31 mouse cellular contexts compared by ENCODE assay signal in genomic region chr13:19204669-19205068, GRCm38 (mm10).
"Had no signal": no experiment of that assay in that cellular context is flagged by ENCODE, and none has a peak within 500 bp of the region (broad histone marks: within the 10 kb centered on the region; RNA-seq: fewer than 3 reads in every experiment).

No protein-coding gene starts in this region.

- H3K4me3 ChIP-seq: limb, embryonic 10.5 days; limb, embryonic 12.5 days; limb, embryonic 13.5 days; limb, embryonic 15.5 days; liver, embryonic 12.5 days; liver, embryonic 13.5 days; liver, embryonic 15.5 days; lung, embryonic 15.5 days; megakaryocyte, embryonic 14.5 days; midbrain, embryonic 10.5 days; midbrain, embryonic 12.5 days; midbrain, embryonic 13.5 days; midbrain, embryonic 15.5 days; myocyte; neural tube, embryonic 12.5 days; neural tube, embryonic 13.5 days had no signal

- DNase-seq: left cerebral cortex, postnatal 4 days; liver; liver, embryonic 13.5 days; liver, postnatal 0 days; lung, adult 18-20 months; lung, adult 2 months; lung, embryonic 14.5 days; lung, postnatal 10 days; lung, postnatal 14 days; lung, postnatal 36 days; lung, postnatal 4 days; midbrain, embryonic 14.5 days had no signal

- H3K27ac ChIP-seq: limb, embryonic 10.5 days; limb, embryonic 12.5 days; limb, embryonic 13.5 days; limb, embryonic 15.5 days; liver, embryonic 12.5 days; liver, embryonic 13.5 days; liver, embryonic 14.5 days; liver, embryonic 15.5 days; lung, embryonic 15.5 days; macrophage; midbrain, embryonic 10.5 days; midbrain, embryonic 12.5 days; midbrain, embryonic 13.5 days; midbrain, embryonic 15.5 days; neural tube, embryonic 12.5 days; neural tube, embryonic 13.5 days had no signal

- ATAC-seq: liver, embryonic 12.5 days; liver, postnatal 0 days; lung, postnatal 0 days; midbrain, embryonic 13.5 days; midbrain, embryonic 15.5 days; midbrain, embryonic 16.5 days had no signal
